Mouse (Mus musculus) heart, embryonic 14.5 days (tissue): ENCODE data around the gene Prkch. TPM values are rescaled to one million over a fixed set of nuclear protein-coding genes. Genes with fewer than 3 reads are reported as not detected.

ENCODE experiments used
- ATAC-seq: fragments of 200-750 bp; cut with Nextera tagmentation; 2 replicates; pipeline ENCODE4 v1.8.0; 2017; ENCODE audit warnings: low read depth, moderate TSS enrichment; ENCODE audit not compliant: insufficient number of reproducible peaks, insufficient read depth, low FRiP score
- H3K27ac ChIP-seq, 2 experiments: fragments of 200-500 bp in 1 of 2; fragments of 300-500 bp in 1 of 2; sonication (generic) in 1 of 2; replicated peaks in 1 of 2; 2 replicates each; pipeline ENCODE4 v1.5.1; 2012 to 2014; ENCODE audit warnings: low read depth in 2 of 2, low read length in 2 of 2, control low read depth in 1 of 2, mild to moderate bottlenecking in 1 of 2, mixed read lengths in 1 of 2; ENCODE audit not compliant: control insufficient read depth in 1 of 2, insufficient read depth in 1 of 2
- H3K27me3 ChIP-seq: fragments of 300-500 bp; sonication (generic); 2 replicates; pipeline ENCODE4 v1.6.1; 2014; ENCODE audit warnings: mild to moderate bottlenecking, low read length, control low read depth; ENCODE audit not compliant: control insufficient read depth, insufficient read depth
- H3K36me3 ChIP-seq: fragments of 300-500 bp; sonication (generic); 2 replicates; pipeline ENCODE4 v1.6.1; 2014; ENCODE audit warnings: mild to moderate bottlenecking, control low read depth, low read length, mixed read lengths; ENCODE audit not compliant: control insufficient read depth, insufficient read depth
- H3K4me1 ChIP-seq, 2 experiments: fragments of 200-500 bp in 1 of 2; fragments of 300-500 bp in 1 of 2; sonication (generic) in 1 of 2; 2 replicates each; pipeline ENCODE4 v1.6.1; 2012 to 2014; ENCODE audit warnings: low read length in 2 of 2, control low read depth in 1 of 2, mixed read lengths in 1 of 2; ENCODE audit not compliant: control insufficient read depth in 2 of 2, insufficient read depth in 2 of 2
- H3K4me2 ChIP-seq: fragments of 300-500 bp; sonication (generic); 2 replicates; pipeline ENCODE4 v1.6.1; 2014; ENCODE audit warnings: mild to moderate bottlenecking, low read length
- H3K4me3 ChIP-seq, 2 experiments: fragments of 200-500 bp in 1 of 2; fragments of 300-500 bp in 1 of 2; sonication (generic) in 1 of 2; 2 replicates each; pipeline ENCODE4 v1.5.1; 2012 to 2014; ENCODE audit warnings: low read length in 2 of 2, mild to moderate bottlenecking in 2 of 2, control low read depth in 1 of 2, low read depth in 1 of 2, moderate library complexity in 1 of 2; ENCODE audit not compliant: control insufficient read depth in 1 of 2, insufficient read depth in 1 of 2
- H3K9ac ChIP-seq: fragments of 300-500 bp; sonication (generic); 2 replicates; pipeline ENCODE4 v1.6.1; 2014; ENCODE audit warnings: mild to moderate bottlenecking, low read length
- H3K9me3 ChIP-seq: fragments of 300-500 bp; sonication (generic); 2 replicates; pipeline ENCODE4 v1.6.1; 2016; ENCODE audit warnings: low read length, control low read depth; ENCODE audit not compliant: control insufficient read depth
- whole genome bisulfite sequencing: fragments of 180-500 bp; shearing (Covaris S2); extraction: QIAGEN DNeasy Blood & Tissue Kit; methylation state at CpG from one replicate; pipeline ENCODE4 v1.1.7; 2014; 5-methylcytosine and 5-hydroxymethylcytosine counted together
- polyA plus RNA-seq: library from polyadenylated mRNA; unstranded; fragments of >200 nt; fragmentation: Nextera tagmentation; extraction: Ambion mirVana; gene quantifications from 2 replicates; pipeline ENCODE4 v1.2.1, GENCODE M21; 2014

Gene Prkch
- polyA plus RNA-seq, 1 experiment from 2014 or later = 16.5 TPM

DNA sequence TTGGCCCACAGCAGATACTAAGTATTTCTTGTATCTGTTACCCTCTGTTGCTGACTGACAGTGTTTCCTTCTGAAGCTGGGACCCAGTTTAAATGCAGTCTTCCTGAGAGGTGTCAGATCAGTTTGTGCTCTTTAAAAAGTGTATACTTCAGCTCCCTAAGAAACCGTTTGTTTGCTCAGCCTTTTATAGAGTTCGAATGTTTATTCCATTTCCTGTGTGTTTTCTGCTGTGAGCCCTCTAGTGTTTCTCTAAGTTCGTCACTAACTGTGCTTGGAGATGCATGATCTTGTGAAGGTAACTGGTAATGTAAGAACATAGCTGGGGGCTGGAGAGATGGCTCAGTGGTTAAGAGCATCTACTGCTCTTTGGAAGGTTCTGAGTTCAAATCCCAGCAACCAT is 27.1 kb downstream of the Prkch start:
- no peak overlapping the region for H3K9ac ChIP-seq
- 76% methylated on average over 3 of the region's 3 CpGs for WGBS
- no peak overlapping the region for H3K27ac ChIP-seq

DNA sequence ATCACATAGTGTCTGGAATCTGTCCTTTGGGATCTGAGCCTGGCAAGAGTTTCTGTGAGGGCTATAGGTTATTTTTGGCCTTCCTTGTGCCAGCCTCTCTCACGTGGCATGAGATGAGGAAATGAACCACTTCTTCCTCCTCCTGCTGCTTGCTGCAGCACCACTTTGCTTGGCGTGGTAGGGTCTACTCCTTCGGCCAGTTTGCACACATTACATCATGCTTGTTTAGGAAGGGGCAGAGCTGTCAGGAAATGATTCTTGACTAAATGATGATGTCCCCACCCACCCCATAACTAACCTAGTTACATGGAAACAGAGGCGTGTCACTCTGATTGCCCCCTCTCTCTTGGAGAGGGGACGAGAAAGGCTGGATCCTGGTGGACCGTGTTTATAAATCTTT is 28.6 kb downstream of the Prkch start:
- WGBS = 63% methylated on average over 6 of the region's 6 CpGs
- no peak for ATAC-seq
- no peaks in the 10 kb centered on the region for H3K36me3 ChIP-seq

More for the DNA sequence above, 27.1 kb downstream of the Prkch start:
- H3K4me3 ChIP-seq = no peak overlapping the region
- H3K9me3 ChIP-seq = no peaks in the 10 kb centered on the region
- H3K27me3 ChIP-seq = no peaks in the 10 kb centered on the region
- H3K4me2 ChIP-seq = no peak overlapping the region
- H3K36me3 ChIP-seq = no peaks in the 10 kb centered on the region
- no peak for ATAC-seq
- H3K4me1 ChIP-seq = peaks cover 4 to 13% of the 10 kb centered on the region in 2 experiments; a peak in 2 of 4 replicates

DNA sequence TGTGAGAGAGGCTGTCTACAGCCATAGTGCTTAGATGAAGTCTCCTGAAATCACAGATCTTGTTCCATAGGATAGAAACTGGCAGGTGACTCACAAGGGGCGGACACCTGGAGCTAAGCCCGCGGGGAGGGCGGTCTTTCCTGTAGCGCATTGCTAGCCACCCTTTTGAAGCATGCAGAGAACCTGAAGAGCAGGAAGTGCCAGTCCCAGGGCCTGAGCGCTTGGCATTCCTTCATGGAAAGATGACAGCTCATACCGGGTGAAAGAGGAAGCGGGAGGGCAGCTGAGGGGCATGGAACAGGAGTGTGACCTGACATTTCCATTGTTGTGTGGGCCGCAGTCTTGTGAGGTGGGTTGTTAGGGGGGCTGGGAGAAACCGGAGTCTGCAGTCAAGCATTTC is 33.1 kb downstream of the Prkch start:
- Histone ChIP-seq H3K4me3 (no peak overlapping the region), H3K9ac (no peak overlapping the region), H3K36me3 (no peaks in the 10 kb centered on the region), H3K4me1 (peaks cover 6 to 8% of the 10 kb centered on the region in 2 experiments; a peak in 3 of 4 replicates), H3K27me3 (no peaks in the 10 kb centered on the region), H3K9me3 (no peaks in the 10 kb centered on the region), H3K27ac (peak overlapping the region in 1 of 2 experiments; percentile 17; a peak in 1 of 4 replicates), H3K4me2 (peak overlapping the region; percentile 41)
- peak; percentile 59; the same call in 1 of the 2 replicates for ATAC-seq
- 23% methylated on average over 10 of the region's 10 CpGs for WGBS

More for the DNA sequence above, 28.6 kb downstream of the Prkch start:
- H3K4me2 ChIP-seq = no peak overlapping the region
- H3K9me3 ChIP-seq = no peaks in the 10 kb centered on the region
- H3K9ac ChIP-seq = no peak overlapping the region
- no peaks in the 10 kb centered on the region for H3K27me3 ChIP-seq
- no peak overlapping the region for H3K4me3 ChIP-seq
- peaks cover 10 to 13% of the 10 kb centered on the region in 2 experiments; a peak in 3 of 4 replicates for H3K4me1 ChIP-seq
- no peak overlapping the region for H3K27ac ChIP-seq

DNA sequence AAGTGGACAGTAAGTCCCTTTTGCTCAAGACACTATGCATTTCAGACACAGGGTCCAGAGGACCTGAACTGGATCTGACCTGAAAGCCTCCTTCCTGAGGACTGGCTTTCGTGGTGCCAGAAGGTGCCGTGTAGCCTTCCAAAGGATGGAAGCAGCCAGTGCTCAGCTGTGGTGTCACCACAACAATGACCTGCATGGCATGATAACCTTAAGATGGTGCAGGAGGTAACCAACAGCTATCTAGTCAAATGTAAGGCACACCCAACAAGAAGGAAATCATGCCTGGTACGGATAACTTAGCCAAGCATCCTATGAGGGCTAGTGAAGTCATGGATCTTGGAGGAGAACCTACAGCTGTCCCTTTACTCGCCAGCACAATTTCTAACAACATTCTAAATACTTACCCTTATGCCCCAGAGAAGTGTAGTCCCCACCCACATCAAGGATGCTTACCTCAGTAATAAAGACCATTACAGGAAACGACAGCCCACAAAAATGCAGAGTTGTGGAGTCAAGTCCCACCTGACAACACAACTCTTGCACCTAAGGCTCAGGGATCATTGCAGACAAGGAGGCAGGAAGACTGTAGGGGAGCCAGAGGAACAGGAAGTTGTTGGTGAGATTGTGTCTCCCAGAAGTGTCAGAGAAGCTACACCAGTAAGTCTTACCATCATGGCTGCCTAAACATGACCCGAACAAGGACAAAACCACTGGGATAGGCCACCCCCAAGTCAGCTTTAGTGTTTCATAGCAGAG is 40.9 kb downstream of the Prkch start:
- Histone ChIP-seq H3K36me3 (no peaks in the 10 kb centered on the region), H3K4me2 (no peak overlapping the region), H3K9me3 (no peaks in the 10 kb centered on the region), H3K9ac (no peak overlapping the region), H3K27me3 (no peaks in the 10 kb centered on the region), H3K4me3 (no peak overlapping the region), H3K27ac (no peak overlapping the region), H3K4me1 (no peaks in the 10 kb centered on the region; a peak in 1 of 4 replicates)
- WGBS = 88% methylated on average over 6 of the region's 6 CpGs
- no peak for ATAC-seq

- H3K9me3 ChIP-seq = no peaks in the 10 kb centered on the region
- no peak overlapping the region for H3K27ac ChIP-seq
- H3K4me1 ChIP-seq = peaks cover 4 to 5% of the 10 kb centered on the region in 2 experiments; a peak in 1 of 4 replicates
- no peaks in the 10 kb centered on the region for H3K27me3 ChIP-seq
- no peaks in the 10 kb centered on the region for H3K36me3 ChIP-seq
- no peak overlapping the region for H3K4me2 ChIP-seq
- no peak for ATAC-seq
- H3K4me3 ChIP-seq = no peak overlapping the region
- no peak overlapping the region for H3K9ac ChIP-seq
- 81% methylated on average over 14 of the region's 14 CpGs for WGBS
Observed at GRCm38 (mm10) chr12:73627902-73628301, 43.3 kb downstream of the Prkch start.

GRCm38 (mm10) chr12:73630596-73630995 is 46.0 kb downstream of the Prkch start:
- Histone ChIP-seq H3K9ac (no peak overlapping the region), H3K4me1 (peaks cover 4 to 7% of the 10 kb centered on the region in 2 experiments; a peak in 1 of 4 replicates), H3K27me3 (no peaks in the 10 kb centered on the region), H3K9me3 (no peaks in the 10 kb centered on the region), H3K27ac (no peak overlapping the region), H3K4me3 (no peak overlapping the region), H3K4me2 (no peak overlapping the region), H3K36me3 (no peaks in the 10 kb centered on the region)
- WGBS = 65% methylated on average over 11 of the region's 11 CpGs
- ATAC-seq = no peak

- no peak overlapping the region for H3K4me3 ChIP-seq
- H3K9me3 ChIP-seq = no peaks in the 10 kb centered on the region
- H3K4me1 ChIP-seq = peaks cover 4 to 7% of the 10 kb centered on the region in 2 experiments; a peak in 1 of 4 replicates
- H3K4me2 ChIP-seq = no peak overlapping the region
- no peak overlapping the region for H3K9ac ChIP-seq
- H3K27ac ChIP-seq = no peak overlapping the region
- H3K36me3 ChIP-seq = no peaks in the 10 kb centered on the region
- ATAC-seq = no peak
- WGBS = 75% methylated on average over 11 of the region's 11 CpGs
- no peaks in the 10 kb centered on the region for H3K27me3 ChIP-seq
Observed at GRCm38 (mm10) chr12:73631148-73631547, 46.6 kb downstream of the Prkch start.
